Mouse (Mus musculus): ENCODE data around the gene Ppp2r5b. TPM values are rescaled to one million over a fixed set of nuclear protein-coding genes. Genes with fewer than 3 reads are reported as not detected.

Ppp2r5b gene
- polyA plus RNA-seq, 1 experiment from 2014 or later = 140 TPM

- Histone ChIP-seq H3K27ac (no peak overlapping the region), H3K4me3 (replicated peaks; ENCODE audit: low read length) (no peak overlapping the region), H3K4me1 (replicated peaks; ENCODE audit: control insufficient read depth, insufficient read depth, low read length) (no peaks in the 10 kb centered on the region), H3K4me2 (replicated peaks) (no peak overlapping the region), H3K27me3 (ENCODE audit: control insufficient read depth, insufficient read depth, low read length) (no peaks in the 10 kb centered on the region), H3K9me3 (ENCODE audit: control insufficient read depth, low read length) (no peaks in the 10 kb centered on the region), H3K9ac (no peak overlapping the region), H3K36me3 (replicated peaks; ENCODE audit: control insufficient read depth, insufficient read depth) (no peaks in the 10 kb centered on the region)
- 33% methylated on average over 5 of the region's 5 CpGs for WGBS
- no peak for ATAC-seq (ENCODE audit: low FRiP score)
- DNase-seq (ENCODE audit: low spot score) = peak; percentile 25
These were observed 54.0 kb downstream of the Ppp2r5b start for GRCm38 (mm10) chr19:6181629-6182028.

DNA sequence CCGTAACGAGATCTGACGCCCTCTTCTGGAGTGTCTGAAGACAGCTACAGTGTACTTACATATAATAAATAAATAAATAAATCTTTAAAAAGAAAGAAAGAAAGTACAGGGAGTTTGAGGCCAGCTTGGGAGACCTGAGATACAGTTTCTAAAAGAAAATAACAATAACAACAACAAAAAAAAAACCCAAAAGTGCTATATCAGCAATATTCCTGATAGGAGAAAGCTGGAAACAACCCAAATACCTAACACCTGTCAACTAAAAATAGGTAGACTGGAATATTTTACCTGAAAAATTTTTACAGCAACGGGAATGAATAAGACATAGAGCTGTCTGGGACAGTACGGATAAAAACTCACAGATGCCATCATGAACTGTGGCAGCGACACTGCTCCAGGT, 56.9 kb downstream of the Ppp2r5b start:
- DNase-seq (ENCODE audit: low spot score) = no peak
- no peak for ATAC-seq (ENCODE audit: low FRiP score)
- Histone ChIP-seq H3K4me3 (replicated peaks; ENCODE audit: low read length) (no peak overlapping the region), H3K9ac (no peak overlapping the region), H3K4me2 (replicated peaks) (no peak overlapping the region), H3K27ac (no peak overlapping the region), H3K27me3 (ENCODE audit: control insufficient read depth, insufficient read depth, low read length) (no peaks in the 10 kb centered on the region), H3K9me3 (ENCODE audit: control insufficient read depth, low read length) (no peaks in the 10 kb centered on the region), H3K4me1 (replicated peaks; ENCODE audit: control insufficient read depth, insufficient read depth, low read length) (no peaks in the 10 kb centered on the region), H3K36me3 (replicated peaks; ENCODE audit: control insufficient read depth, insufficient read depth) (no peaks in the 10 kb centered on the region)
- 92% methylated on average over 6 of the region's 6 CpGs for WGBS

MicroRNAs encoded within 50 kb of the gene (microRNA counts, 519-probe panel; counts per million panel counts)
- microRNA mmu-miR-192 = not detected

Small RNA genes lying within 50 kb of the gene (microRNA-seq; reads per million reads assigned to microRNA genes)
- gene Mir192 (89.4 reads per million, percentile 50 among the genes with 10 or more reads in this experiment), gene Mir194-2 (93.8 reads per million, percentile 51 among the genes with 10 or more reads in this experiment)

Other genes with a start within 250 kb of the Ppp2r5b start
- not detected in 2 replicates for gene Slc22a20, start 249.7 kb downstream of the Ppp2r5b start, polyA plus RNA-seq (2014; fragmentation: Nextera tagmentation; extraction: Ambion mirVana)
- 5.4 and 6.5 TPM in 2 replicates for gene Capn1, start 220.0 kb downstream of the Ppp2r5b start, polyA plus RNA-seq (2014; fragmentation: Nextera tagmentation; extraction: Ambion mirVana)
- 28.7 and 32.9 TPM in 2 replicates for gene Syvn1, start 189.3 kb downstream of the Ppp2r5b start, polyA plus RNA-seq (2014; fragmentation: Nextera tagmentation; extraction: Ambion mirVana)
- 64.2 and 64.5 TPM in 2 replicates for gene Mrpl49, start 178.1 kb downstream of the Ppp2r5b start, polyA plus RNA-seq (2014; fragmentation: Nextera tagmentation; extraction: Ambion mirVana)
- 537 and 672 TPM in 2 replicates for gene Fau, start 178.0 kb downstream of the Ppp2r5b start, polyA plus RNA-seq (2014; fragmentation: Nextera tagmentation; extraction: Ambion mirVana)
- 35.3 and 36.3 TPM in 2 replicates for gene Znhit2, start 174.7 kb downstream of the Ppp2r5b start, polyA plus RNA-seq (2014; fragmentation: Nextera tagmentation; extraction: Ambion mirVana)
- gene Tm7sf2, start 167.5 kb downstream of the Ppp2r5b start, polyA plus RNA-seq (2014; fragmentation: Nextera tagmentation; extraction: Ambion mirVana) = 58.9 and 59.8 TPM in 2 replicates
- 71.7 and 74.2 TPM in 2 replicates for gene Vps51, start 158.6 kb downstream of the Ppp2r5b start, polyA plus RNA-seq (2014; fragmentation: Nextera tagmentation; extraction: Ambion mirVana)
- not detected in 2 replicates for gene Tmem262, start 155.8 kb downstream of the Ppp2r5b start, polyA plus RNA-seq (2014; fragmentation: Nextera tagmentation; extraction: Ambion mirVana)
- 1.0 and 1.2 TPM in 2 replicates for gene Gm28374, start 153.6 kb downstream of the Ppp2r5b start, polyA plus RNA-seq (2014; fragmentation: Nextera tagmentation; extraction: Ambion mirVana)
- gene Zfpl1, start 150.9 kb downstream of the Ppp2r5b start, polyA plus RNA-seq (2014; fragmentation: Nextera tagmentation; extraction: Ambion mirVana) = 75.1 and 75.4 TPM in 2 replicates
- gene Cdca5, start 150.9 kb downstream of the Ppp2r5b start, polyA plus RNA-seq (2014; fragmentation: Nextera tagmentation; extraction: Ambion mirVana) = 6.3 and 6.8 TPM in 2 replicates
- gene AC131692.1, start 141.5 kb downstream of the Ppp2r5b start, polyA plus RNA-seq (2014; fragmentation: Nextera tagmentation; extraction: Ambion mirVana) = not detected in 2 replicates
- gene Naaladl1, start 130.1 kb downstream of the Ppp2r5b start, polyA plus RNA-seq (2014; fragmentation: Nextera tagmentation; extraction: Ambion mirVana) = 0.52 and 0.59 TPM in 2 replicates
- gene Sac3d1, start 117.2 kb downstream of the Ppp2r5b start, polyA plus RNA-seq (2014; fragmentation: Nextera tagmentation; extraction: Ambion mirVana) = 51.3 and 54.5 TPM in 2 replicates
- 59.6 and 60.8 TPM in 2 replicates for gene Snx15, start 107.6 kb downstream of the Ppp2r5b start, polyA plus RNA-seq (2014; fragmentation: Nextera tagmentation; extraction: Ambion mirVana)
- gene Batf2, start 94.9 kb downstream of the Ppp2r5b start, polyA plus RNA-seq (2014; fragmentation: Nextera tagmentation; extraction: Ambion mirVana) = not detected in 2 replicates
- gene Arl2, start 94.3 kb downstream of the Ppp2r5b start, polyA plus RNA-seq (2014; fragmentation: Nextera tagmentation; extraction: Ambion mirVana) = 114 and 117 TPM in 2 replicates
- not detected in 2 replicates for gene Majin, start 51.5 kb downstream of the Ppp2r5b start, polyA plus RNA-seq (2014; fragmentation: Nextera tagmentation; extraction: Ambion mirVana)
- gene Gpha2, start 9.5 kb downstream of the Ppp2r5b start, polyA plus RNA-seq (2014; fragmentation: Nextera tagmentation; extraction: Ambion mirVana) = not detected in 2 replicates
- gene Atg2a, start 5.8 kb upstream of the Ppp2r5b start, polyA plus RNA-seq (2014; fragmentation: Nextera tagmentation; extraction: Ambion mirVana) = 14.5 and 14.8 TPM in 2 replicates
- 80.0 and 84.9 TPM in 2 replicates for gene Ehd1, start 40.9 kb upstream of the Ppp2r5b start, polyA plus RNA-seq (2014; fragmentation: Nextera tagmentation; extraction: Ambion mirVana)
- 0.56 and 0.63 TPM in 2 replicates for gene Cdc42bpg, start 70.6 kb upstream of the Ppp2r5b start, polyA plus RNA-seq (2014; fragmentation: Nextera tagmentation; extraction: Ambion mirVana)
- gene Men1, start 99.1 kb upstream of the Ppp2r5b start, polyA plus RNA-seq (2014; fragmentation: Nextera tagmentation; extraction: Ambion mirVana) = 46.7 and 51.5 TPM in 2 replicates
- gene Map4k2, start 105.3 kb upstream of the Ppp2r5b start, polyA plus RNA-seq (2014; fragmentation: Nextera tagmentation; extraction: Ambion mirVana) = 12.4 and 15.4 TPM in 2 replicates
- 103 and 112 TPM in 2 replicates for gene Sf1, start 127.8 kb upstream of the Ppp2r5b start, polyA plus RNA-seq (2014; fragmentation: Nextera tagmentation; extraction: Ambion mirVana)
- gene Pygm, start 148.5 kb upstream of the Ppp2r5b start, polyA plus RNA-seq (2014; fragmentation: Nextera tagmentation; extraction: Ambion mirVana) = 6.2 and 6.8 TPM in 2 replicates
- gene Rasgrp2, start 163.5 kb upstream of the Ppp2r5b start, polyA plus RNA-seq (2014; fragmentation: Nextera tagmentation; extraction: Ambion mirVana) = 89.2 and 111 TPM in 2 replicates
- 60.6 and 66.4 TPM in 2 replicates for gene Nrxn2, start 182.9 kb upstream of the Ppp2r5b start, polyA plus RNA-seq (2014; fragmentation: Nextera tagmentation; extraction: Ambion mirVana)

Measured in hindbrain, embryonic 14.5 days (tissue).